Mouse (Mus musculus): ENCODE measurements around the gene Ddx27.

Gene Ddx27

GRCm38 (mm10) chr2:167030507-167030906, 15.5 kb downstream of the Ddx27 start:
- DNase-seq = no peak

GRCm38 (mm10) chr2:167037710-167038109, 22.7 kb downstream of the Ddx27 start:
- DNase-seq = no peak

- no peak for DNase-seq
Measured at GRCm38 (mm10) chr2:167038297-167038696, 23.3 kb downstream of the Ddx27 start.

GRCm38 (mm10) chr2:167038716-167039115, 23.7 kb downstream of the Ddx27 start:
- no peak for DNase-seq

GRCm38 (mm10) chr2:167039386-167039785, 24.4 kb downstream of the Ddx27 start:
- DNase-seq = no peak

GRCm38 (mm10) chr2:167043400-167044121, 28.6 kb downstream of the Ddx27 start:
- DNase-seq = no peak

GRCm38 (mm10) chr2:167048223-167048622, 33.2 kb downstream of the Ddx27 start:
- no peak for DNase-seq

- no peak for DNase-seq
Measured at GRCm38 (mm10) chr2:167048698-167049358, 33.8 kb downstream of the Ddx27 start.

- DNase-seq = no peak
Measured at GRCm38 (mm10) chr2:167053127-167053844, 38.3 kb downstream of the Ddx27 start.

GRCm38 (mm10) chr2:167055386-167055785, 40.4 kb downstream of the Ddx27 start:
- peak in 1 of 2 experiments; percentile 38 for DNase-seq

- no peak for DNase-seq
Measured at GRCm38 (mm10) chr2:167056210-167056941, 41.4 kb downstream of the Ddx27 start.

- no peak for DNase-seq
Measured at GRCm38 (mm10) chr2:167056942-167057323, 41.9 kb downstream of the Ddx27 start.

- peak in 1 of 2 experiments; percentile 24 for DNase-seq
Measured at GRCm38 (mm10) chr2:167058201-167058600, 43.2 kb downstream of the Ddx27 start.

GRCm38 (mm10) chr2:167058814-167059387, 43.9 kb downstream of the Ddx27 start:
- no peak for DNase-seq

- DNase-seq = no peak
Measured at GRCm38 (mm10) chr2:167059536-167059935, 44.5 kb downstream of the Ddx27 start.

- DNase-seq = no peak
Measured at GRCm38 (mm10) chr2:167059960-167060359, 45.0 kb downstream of the Ddx27 start.

GRCm38 (mm10) chr2:167060360-167060759, 45.4 kb downstream of the Ddx27 start:
- DNase-seq = no peak

GRCm38 (mm10) chr2:167060761-167061160, 45.8 kb downstream of the Ddx27 start:
- no peak for DNase-seq

- no peak for DNase-seq
Measured at GRCm38 (mm10) chr2:167061381-167062034, 46.5 kb downstream of the Ddx27 start.

- peak; percentile 97 to 98 for DNase-seq
Measured at GRCm38 (mm10) chr2:167062497-167062911, 47.5 kb downstream of the Ddx27 start.

- DNase-seq = peak; percentile 95 to 96
Measured at GRCm38 (mm10) chr2:167062965-167063880, 48.2 kb downstream of the Ddx27 start, which contains the start of gene Znfx1. Gene Znfx1 (minus strand): TSS chr2:167063015.
